Mouse (Mus musculus): ENCODE results near the gene Col16a1.

The Col16a1 gene

DNA sequence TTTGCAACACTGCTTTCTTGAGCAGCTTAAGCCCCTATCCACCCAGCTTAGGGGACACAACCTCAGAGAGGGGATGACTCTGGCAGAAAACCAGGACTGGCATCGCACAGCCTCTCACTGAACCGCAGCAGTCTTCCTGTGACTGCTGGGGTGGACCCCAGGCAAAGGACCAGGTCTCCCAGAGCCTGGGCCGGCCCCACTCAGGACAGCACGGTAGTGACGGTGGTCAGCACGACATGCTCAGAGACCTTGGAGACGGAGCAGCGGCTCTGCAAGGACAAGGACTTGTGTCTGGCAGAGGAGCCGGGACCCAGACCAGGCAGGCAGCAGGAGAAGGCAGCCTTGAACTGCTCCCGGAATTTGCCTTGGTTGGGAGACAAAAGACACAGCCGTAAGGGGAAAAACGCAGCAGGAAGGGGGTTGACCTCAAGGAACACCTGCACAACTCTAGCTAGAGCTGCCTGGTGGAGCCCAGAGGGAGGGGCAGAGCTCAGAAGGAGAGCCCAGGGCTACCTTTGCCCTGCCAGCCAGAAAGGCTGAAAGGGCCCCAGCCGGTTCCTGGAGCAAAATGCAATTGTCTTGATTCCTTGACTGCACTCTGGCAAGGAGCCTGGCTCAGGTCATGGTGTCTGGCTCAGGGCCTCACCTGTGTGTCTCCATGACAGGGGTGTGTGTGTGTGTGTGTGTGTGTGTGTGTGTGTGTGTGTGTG is 83.2 kb downstream of the Col16a1 start:
- DNase-seq (ENCODE audit: extremely low read depth, low read depth): no peak

DNA sequence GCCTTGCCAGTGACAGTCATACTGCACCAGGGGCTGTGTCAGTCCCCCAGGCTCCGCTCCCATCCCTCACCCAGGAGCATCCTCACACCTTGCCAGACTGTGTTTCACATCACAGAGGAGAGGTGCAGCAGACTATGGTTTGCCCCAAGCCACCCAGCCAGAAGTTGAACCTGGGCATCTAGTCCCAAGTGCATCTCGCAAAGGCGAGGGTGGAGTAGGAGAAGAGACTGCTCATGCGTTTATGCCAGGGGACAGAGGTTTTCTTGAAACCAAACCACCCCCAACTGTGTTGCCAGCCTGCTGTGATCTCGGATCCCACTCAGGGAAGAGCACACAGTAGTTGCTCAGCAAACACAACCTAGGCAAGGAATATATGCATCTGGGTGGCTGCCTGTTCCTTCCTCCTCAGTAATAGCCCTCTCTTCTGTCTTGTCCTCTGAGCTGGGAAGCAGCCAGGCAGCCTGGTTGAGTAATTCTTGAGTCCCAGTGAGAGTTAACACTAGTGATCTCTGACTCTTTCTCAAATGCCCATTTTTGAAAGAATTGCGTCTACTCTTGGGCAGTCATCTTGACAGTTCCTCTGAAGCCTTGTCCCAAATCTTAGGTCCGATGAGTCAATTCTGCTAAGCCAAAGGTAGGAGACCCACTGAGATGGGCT is 83.9 kb downstream of the Col16a1 start:
- DNase-seq (ENCODE audit: extremely low read depth, low read depth): no peak

DNA sequence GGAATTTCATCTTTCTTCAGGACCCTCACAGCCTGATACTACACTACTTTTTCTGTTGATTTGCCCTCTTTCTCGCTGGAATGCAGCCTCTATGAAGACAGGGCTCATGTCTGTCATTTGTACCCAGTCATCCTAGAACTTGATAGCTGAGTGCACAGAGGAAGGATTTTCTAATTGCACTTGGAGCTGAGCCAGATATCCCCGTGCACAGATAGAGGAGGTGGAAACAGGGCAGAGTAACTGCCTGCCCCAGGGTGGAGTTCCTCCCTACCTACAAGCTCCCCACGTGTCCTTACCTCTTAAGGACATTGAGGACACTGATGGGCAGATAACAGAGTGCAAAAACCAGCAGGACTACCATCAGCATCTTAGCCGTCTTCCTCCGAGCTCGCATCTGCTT is 85.8 kb downstream of the Col16a1 start:
- DNase-seq (ENCODE audit: extremely low read depth, low read depth): no peak

DNA sequence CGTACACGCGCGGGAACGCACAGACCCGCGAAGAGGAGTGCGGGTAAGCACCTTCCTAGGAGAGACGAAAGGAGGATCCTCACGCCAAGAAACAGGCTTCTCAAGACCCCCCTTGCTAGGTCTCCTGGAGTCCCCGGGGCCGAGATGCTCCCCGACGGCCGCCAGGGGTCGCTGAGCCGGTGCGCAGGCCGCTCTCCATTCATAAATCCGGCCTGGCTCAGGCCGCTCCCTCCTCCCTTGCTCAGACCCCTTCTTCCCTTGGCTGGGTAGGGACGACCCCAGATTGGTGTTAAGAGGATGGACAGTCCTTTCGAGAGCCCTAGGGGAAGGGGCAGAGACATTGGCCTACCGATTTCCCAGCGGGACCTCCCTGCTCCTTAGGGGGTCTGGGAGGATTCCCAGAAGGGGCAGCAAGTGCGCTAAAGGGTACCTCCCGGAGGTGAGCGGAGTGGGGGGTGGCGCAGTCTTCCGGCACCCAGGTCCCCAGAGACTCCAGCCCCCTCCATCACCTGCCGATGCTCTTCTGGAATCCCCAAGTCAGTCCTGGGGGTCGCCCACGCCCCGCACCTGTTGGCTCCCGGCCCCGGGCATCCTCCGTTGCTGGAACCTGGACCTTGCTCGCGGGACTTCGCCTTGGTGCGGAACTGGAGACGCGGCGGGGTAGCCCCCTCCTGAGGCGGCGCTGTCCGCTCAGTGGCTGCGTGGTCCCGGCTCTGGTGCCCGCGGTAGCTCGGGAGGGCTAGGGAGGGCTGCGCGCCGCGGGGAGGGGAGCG is 91.0 kb downstream of the Col16a1 start:
- peak; percentile 5 for DNase-seq (ENCODE audit: extremely low read depth, low read depth)

DNA sequence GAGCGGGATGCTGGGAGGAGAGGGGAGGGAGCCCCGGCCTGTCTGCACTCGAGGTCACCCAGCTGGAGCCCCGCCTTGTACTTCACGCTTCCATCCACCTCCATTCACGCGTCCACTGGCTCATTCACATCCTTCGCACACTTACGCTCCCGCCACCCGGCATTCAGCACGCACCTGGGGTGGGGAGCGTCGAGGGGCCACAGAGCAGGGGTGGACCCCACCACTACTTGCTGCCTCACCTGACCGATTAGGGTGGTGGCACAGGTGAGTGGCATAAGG is 91.5 kb downstream of the Col16a1 start, which contains the start of gene Hcrtr1:
TSS of gene Hcrtr1 (minus strand) at position 146 of the 279 bp plus-strand sequence.
- DNase-seq (ENCODE audit: extremely low read depth, low read depth): no peak

DNA sequence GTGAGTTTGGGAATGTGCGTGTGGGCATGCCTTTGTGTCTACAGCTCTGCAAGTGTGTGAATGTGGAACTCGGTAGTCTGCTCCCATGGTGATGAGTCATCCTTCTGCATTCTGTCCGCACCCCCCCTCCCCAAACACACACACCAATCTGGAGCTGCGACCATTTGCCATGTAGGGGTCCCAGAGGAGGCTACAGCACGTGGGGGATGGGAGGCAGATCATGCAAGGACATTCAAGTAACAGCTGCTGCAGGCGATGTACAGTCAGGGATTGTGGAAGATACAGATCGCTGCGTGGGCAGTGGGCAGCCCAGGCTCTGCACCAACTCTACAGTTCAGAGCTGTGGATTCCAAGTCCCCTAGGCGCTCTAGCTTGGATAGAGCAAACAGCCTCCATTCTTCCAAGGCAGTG is 93.4 kb downstream of the Col16a1 start:
- DNase-seq (ENCODE audit: extremely low read depth, low read depth): no peak

DNA sequence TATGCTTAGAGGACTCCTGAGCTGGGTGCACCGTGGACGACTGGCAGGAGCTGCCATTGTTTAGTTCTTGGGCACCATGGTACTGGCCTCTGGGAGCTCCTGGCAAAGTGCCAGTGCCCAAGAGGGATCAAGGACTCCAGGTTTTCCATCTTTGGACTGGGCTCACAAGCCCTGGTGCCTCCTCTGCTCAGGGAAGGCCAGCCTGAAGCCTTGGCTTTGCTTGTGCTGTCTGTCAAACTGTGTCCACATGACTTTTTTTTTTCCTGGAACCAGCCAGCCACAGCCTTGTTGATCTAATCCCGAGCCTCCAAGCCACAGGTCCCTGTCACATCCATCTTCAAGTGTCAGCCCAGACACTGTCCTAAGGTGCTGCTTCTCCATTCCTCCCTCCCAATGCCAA is 94.1 kb downstream of the Col16a1 start:
- no peak for DNase-seq (ENCODE audit: extremely low read depth, low read depth)

DNA sequence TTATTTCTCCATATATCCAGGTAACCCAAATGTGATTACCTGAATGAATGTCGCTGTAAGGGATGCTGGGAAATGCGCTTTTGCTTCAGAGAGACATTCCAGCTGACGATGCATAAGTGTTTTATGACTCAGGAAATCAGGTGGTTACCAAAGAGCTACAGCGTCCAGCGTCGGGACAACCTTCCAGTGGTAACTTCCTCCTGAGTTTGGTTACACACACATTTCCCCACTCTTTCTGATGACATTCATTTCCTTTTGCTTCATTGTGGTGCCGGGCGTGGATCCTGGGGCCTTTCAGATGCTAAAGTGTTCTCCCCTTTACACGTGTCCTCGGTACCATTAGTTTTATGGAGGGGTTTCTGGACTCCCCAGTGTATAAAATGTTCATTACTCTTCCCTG is 100.8 kb downstream of the Col16a1 start:
- no peak for DNase-seq (ENCODE audit: extremely low read depth, low read depth)
